Mouse (Mus musculus) forebrain, embryonic 14.5 days (tissue): ENCODE data around the gene Dpp4. TPM values are rescaled to one million over a fixed set of nuclear protein-coding genes. Genes with fewer than 3 reads are reported as not detected.

Experiments used
- ATAC-seq: fragments of 200-750 bp; cut with Nextera tagmentation; 2 replicates; pipeline ENCODE4 v1.8.0; 2017; ENCODE audit warnings: mild to moderate bottlenecking, moderate library complexity
- DNase-seq: peaks from one replicate; pipeline ENCODE4 v3.0.0-alpha.2; 2015; ENCODE audit warnings: low spot score
- H3K27ac ChIP-seq: fragments of 300-500 bp; sonication (generic); 2 replicates; pipeline ENCODE4 v1.5.1; 2014; ENCODE audit warnings: low read depth, mild to moderate bottlenecking, control low read depth, low read length, moderate library complexity
- H3K27me3 ChIP-seq: fragments of 300-500 bp; sonication (generic); replicated peaks from 2 replicates; pipeline ENCODE4 v1.6.1; 2014; ENCODE audit warnings: low read length, control low read depth, mixed read lengths; ENCODE audit not compliant: control insufficient read depth, insufficient read depth
- H3K36me3 ChIP-seq: fragments of 300-500 bp; sonication (generic); 2 replicates; pipeline ENCODE4 v1.6.1; 2014; ENCODE audit warnings: low read length, control low read depth; ENCODE audit not compliant: control insufficient read depth, insufficient read depth
- H3K4me1 ChIP-seq: fragments of 300-500 bp; sonication (generic); 2 replicates; pipeline ENCODE4 v1.6.1; 2014; ENCODE audit warnings: antibody characterized with exemption, low read length, control low read depth; ENCODE audit not compliant: control insufficient read depth, insufficient read depth
- H3K4me2 ChIP-seq: fragments of 300-500 bp; sonication (generic); 2 replicates; pipeline ENCODE4 v1.6.1; 2014; ENCODE audit warnings: mild to moderate bottlenecking, control low read depth, low read length
- H3K4me3 ChIP-seq: fragments of 300-500 bp; sonication (generic); 2 replicates; pipeline ENCODE4 v1.5.1; 2014; ENCODE audit warnings: low read depth, low read length, control low read depth
- H3K9ac ChIP-seq: fragments of 300-500 bp; sonication (generic); 2 replicates; pipeline ENCODE4 v1.6.1; 2014; ENCODE audit warnings: mild to moderate bottlenecking, low read length, control low read depth, moderate library complexity
- H3K9me3 ChIP-seq: fragments of 300-500 bp; sonication (generic); replicated peaks from 2 replicates; pipeline ENCODE4 v1.6.1; 2016; ENCODE audit warnings: low read length, control low read depth, mixed read lengths; ENCODE audit not compliant: control insufficient read depth
- WGBS: fragments of 180-500 bp; shearing (Covaris S2); extraction: QIAGEN DNeasy Blood & Tissue Kit; methylation state at CpG from one replicate; pipeline ENCODE4 v1.1.7; 2014; 5-methylcytosine and 5-hydroxymethylcytosine counted together
- polyA plus RNA-seq: library from polyadenylated mRNA; unstranded; fragments of >200 nt; fragmentation: Nextera tagmentation; extraction: Ambion mirVana; gene quantifications from 2 replicates; pipeline ENCODE4 v1.2.1, GENCODE M21; 2014

Dpp4 gene
- polyA plus RNA-seq, 1 experiment from 2014 or later, result 1.7 TPM

GRCm38 (mm10) chr2:62449692-62450346, 37.8 kb upstream of the Dpp4 start:
- no peaks in the 10 kb centered on the region for H3K36me3 ChIP-seq
- H3K27ac ChIP-seq, result no peak overlapping the region
- no peak for ATAC-seq

GRCm38 (mm10) chr2:62440802-62441544, 28.9 kb upstream of the Dpp4 start:
- H3K9ac ChIP-seq, result no peak overlapping the region
- ATAC-seq (no peak), DNase-seq (no peak)
- H3K9me3 ChIP-seq, result no peaks in the 10 kb centered on the region
- WGBS, result 76% methylated on average over 13 of the region's 13 CpGs
- H3K27me3 ChIP-seq, result no peaks in the 10 kb centered on the region
- H3K4me3 ChIP-seq, result no peak overlapping the region
- H3K4me2 ChIP-seq, result no peak overlapping the region
- no peak overlapping the region for H3K27ac ChIP-seq
- H3K4me1 ChIP-seq, result no peaks in the 10 kb centered on the region
- H3K36me3 ChIP-seq, result no peaks in the 10 kb centered on the region

More at GRCm38 (mm10) chr2:62449692-62450346, 37.8 kb upstream of the Dpp4 start:
- no peaks in the 10 kb centered on the region for H3K4me1 ChIP-seq
- DNase-seq, result no peak
- 92% methylated on average over 5 of the region's 5 CpGs for WGBS
- no peak overlapping the region for H3K4me3 ChIP-seq
- no peak overlapping the region for H3K4me2 ChIP-seq
- no peaks in the 10 kb centered on the region for H3K9me3 ChIP-seq
- H3K9ac ChIP-seq, result no peak overlapping the region
- H3K27me3 ChIP-seq, result no peaks in the 10 kb centered on the region

GRCm38 (mm10) chr2:62440083-62440482, 28.1 kb upstream of the Dpp4 start:
- Histone ChIP-seq H3K4me1 (no peaks in the 10 kb centered on the region), H3K4me2 (no peak overlapping the region), H3K9me3 (no peaks in the 10 kb centered on the region), H3K27me3 (no peaks in the 10 kb centered on the region), H3K36me3 (no peaks in the 10 kb centered on the region), H3K9ac (no peak overlapping the region), H3K27ac (no peak overlapping the region), H3K4me3 (no peak overlapping the region)
- ATAC-seq (no peak), DNase-seq (no peak)
- WGBS, result 81% methylated on average over 4 of the region's 4 CpGs

- no peak overlapping the region for H3K4me3 ChIP-seq
- no peak overlapping the region for H3K4me2 ChIP-seq
- no peaks in the 10 kb centered on the region for H3K9me3 ChIP-seq
- ATAC-seq (0 out of 2 replicates have a peak, but pooled peaks have one; percentile 42), DNase-seq (peak; percentile 40)
- H3K4me1 ChIP-seq, result no peaks in the 10 kb centered on the region
- WGBS, result 75% methylated on average over 8 of the region's 8 CpGs
- no peaks in the 10 kb centered on the region for H3K36me3 ChIP-seq
- no peak overlapping the region for H3K9ac ChIP-seq
- no peaks in the 10 kb centered on the region for H3K27me3 ChIP-seq
- no peak overlapping the region for H3K27ac ChIP-seq
These were observed 19.3 kb upstream of the Dpp4 start for GRCm38 (mm10) chr2:62431245-62431795.

GRCm38 (mm10) chr2:62425941-62426340, 13.9 kb upstream of the Dpp4 start:
- 95% methylated on average over 3 of the region's 3 CpGs for WGBS
- H3K4me1 ChIP-seq, result no peaks in the 10 kb centered on the region
- no peaks in the 10 kb centered on the region for H3K27me3 ChIP-seq
- no peak overlapping the region for H3K4me2 ChIP-seq
- no peak overlapping the region for H3K27ac ChIP-seq
- H3K36me3 ChIP-seq, result no peaks in the 10 kb centered on the region
- no peaks in the 10 kb centered on the region for H3K9me3 ChIP-seq
- H3K4me3 ChIP-seq, result no peak overlapping the region
- no peak overlapping the region for H3K9ac ChIP-seq
- ATAC-seq, result no peak
- DNase-seq, result no peak

GRCm38 (mm10) chr2:62423343-62423776, 11.3 kb upstream of the Dpp4 start:
- H3K36me3 ChIP-seq, result no peaks in the 10 kb centered on the region
- no peak overlapping the region for H3K4me3 ChIP-seq
- H3K27ac ChIP-seq, result no peak overlapping the region
- no peak overlapping the region for H3K4me2 ChIP-seq
- H3K4me1 ChIP-seq, result no peaks in the 10 kb centered on the region
- no peaks in the 10 kb centered on the region for H3K27me3 ChIP-seq
- 59% methylated on average over 4 of the region's 4 CpGs for WGBS
- H3K9ac ChIP-seq, result no peak overlapping the region
- DNase-seq (no peak), ATAC-seq (no peak)
- H3K9me3 ChIP-seq, result no peaks in the 10 kb centered on the region

GRCm38 (mm10) chr2:62422515-62423342, 10.7 kb upstream of the Dpp4 start:
- H3K4me1 ChIP-seq, result no peaks in the 10 kb centered on the region
- no peaks in the 10 kb centered on the region for H3K9me3 ChIP-seq
- no peak overlapping the region for H3K4me2 ChIP-seq
- 70% methylated on average over 6 of the region's 6 CpGs for WGBS
- no peak for ATAC-seq
- no peaks in the 10 kb centered on the region for H3K36me3 ChIP-seq
- DNase-seq, result no peak
- H3K9ac ChIP-seq, result no peak overlapping the region
- no peak overlapping the region for H3K4me3 ChIP-seq
- H3K27me3 ChIP-seq, result no peaks in the 10 kb centered on the region
- H3K27ac ChIP-seq, result no peak overlapping the region

GRCm38 (mm10) chr2:62421229-62421628, 9.2 kb upstream of the Dpp4 start:
- H3K36me3 ChIP-seq, result no peaks in the 10 kb centered on the region
- H3K9me3 ChIP-seq, result no peaks in the 10 kb centered on the region
- H3K27me3 ChIP-seq, result no peaks in the 10 kb centered on the region
- H3K27ac ChIP-seq, result no peak overlapping the region
- H3K4me2 ChIP-seq, result no peak overlapping the region
- ATAC-seq (no peak), DNase-seq (no peak)
- no peaks in the 10 kb centered on the region for H3K4me1 ChIP-seq
- no peak overlapping the region for H3K9ac ChIP-seq
- no peak overlapping the region for H3K4me3 ChIP-seq
- 91% methylated on average over 4 of the region's 4 CpGs for WGBS
